Mouse (Mus musculus): ENCODE measurements around the gene Nanos3. TPM values are rescaled to one million over a fixed set of nuclear protein-coding genes. Genes with fewer than 3 reads are reported as not detected.

The Nanos3 gene
- total RNA-seq, 2 experiments from 2014 or later: 2.0 to 3.0 TPM

- 0 out of 2 replicates have a peak overlapping the region, but pooled peaks have one; percentile 5 for H3K4me3 ChIP-seq
- H3K27ac ChIP-seq: peak overlapping the region; percentile 72; the same call in 1 of the 2 replicates
- DNase-seq (ENCODE audit: extremely low spot score in 1 of 2, low spot score in 2 of 2): peak; percentile 73 to 83
- peak; percentile 95 for TF ChIP-seq CTCF (IDR thresholded peaks at IDR 0.05)
- intact Hi-C loops (cut with DNase I): loop anchor here (1.0 to 5.0 kb wide), 2 partner anchors 24 to 173 kb away; no protein-coding TSS in a partner anchor
These were observed 25.3 kb upstream of the Nanos3 start for GRCm38 (mm10) chr8:84210167-84210791.

- peak overlapping the region; percentile 75; the same call in 1 of the 2 replicates for H3K27ac ChIP-seq
- intact Hi-C loops (cut with DNase I): no loop called here
These were observed 23.7 kb upstream of the Nanos3 start for GRCm38 (mm10) chr8:84208381-84209380.

DNA sequence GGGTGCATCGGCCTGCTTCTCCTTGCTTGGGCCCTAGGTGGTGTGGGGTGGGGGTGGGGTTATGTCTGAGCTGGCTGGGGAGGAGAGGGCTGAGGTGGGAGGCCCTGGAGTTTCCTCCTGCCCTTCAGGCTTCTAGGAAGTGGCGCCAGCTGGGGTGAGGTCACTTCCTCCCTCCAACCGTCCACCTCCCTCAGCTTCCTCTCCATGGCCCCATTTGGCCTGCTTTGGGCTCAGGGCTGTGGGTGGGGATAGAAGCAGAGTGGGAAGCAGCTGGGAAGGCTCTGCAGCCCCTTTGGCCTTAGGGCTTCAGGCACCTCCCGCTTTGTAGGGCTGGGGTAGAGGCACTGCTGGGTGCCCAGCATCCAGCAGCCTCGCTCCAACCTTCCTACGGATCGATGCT is 22.8 kb upstream of the Nanos3 start:
- H3K4me3 ChIP-seq: no peak overlapping the region
- DNase-seq (ENCODE audit: extremely low spot score in 1 of 2, low spot score in 2 of 2): no peak
- intact Hi-C loops (cut with DNase I): no loop called here
- peak overlapping the region; percentile 75 for H3K27ac ChIP-seq
- no peak for TF ChIP-seq CTCF (IDR thresholded peaks at IDR 0.05)

More at GRCm38 (mm10) chr8:84208381-84209380, 23.7 kb upstream of the Nanos3 start:
- no peak overlapping the region for H3K4me3 ChIP-seq
- DNase-seq (ENCODE audit: extremely low spot score in 1 of 2, low spot score in 2 of 2): no peak
- no peak for TF ChIP-seq CTCF (IDR thresholded peaks at IDR 0.05)

DNA sequence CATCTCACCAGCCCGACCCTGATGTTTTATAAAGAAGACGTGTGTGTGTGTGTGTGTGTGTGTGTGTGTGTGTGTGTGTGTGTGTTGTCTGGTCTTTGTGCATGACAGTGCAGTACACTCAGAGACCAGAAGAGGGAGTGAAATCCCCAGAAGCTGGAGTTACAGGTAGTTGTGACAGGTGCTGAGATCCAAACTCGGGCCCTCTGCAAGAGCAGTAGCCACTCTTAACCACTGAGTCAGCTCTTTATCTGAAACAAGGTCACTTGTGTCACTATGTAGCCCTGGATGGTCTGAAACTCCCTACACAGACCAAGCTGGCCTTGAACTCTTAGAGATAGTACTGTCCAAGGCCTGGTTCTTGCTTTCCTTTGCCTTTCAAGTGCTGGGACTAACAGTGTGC is 21.6 kb upstream of the Nanos3 start:
- Histone ChIP-seq H3K27ac (no peak overlapping the region), H3K4me3 (no peak overlapping the region)
- intact Hi-C loops (cut with DNase I): no loop called here
- DNase-seq (ENCODE audit: extremely low spot score in 1 of 2, low spot score in 2 of 2): no peak
- no peak; the same call in none of the 2 replicates for TF ChIP-seq CTCF (IDR thresholded peaks at IDR 0.05)

DNA sequence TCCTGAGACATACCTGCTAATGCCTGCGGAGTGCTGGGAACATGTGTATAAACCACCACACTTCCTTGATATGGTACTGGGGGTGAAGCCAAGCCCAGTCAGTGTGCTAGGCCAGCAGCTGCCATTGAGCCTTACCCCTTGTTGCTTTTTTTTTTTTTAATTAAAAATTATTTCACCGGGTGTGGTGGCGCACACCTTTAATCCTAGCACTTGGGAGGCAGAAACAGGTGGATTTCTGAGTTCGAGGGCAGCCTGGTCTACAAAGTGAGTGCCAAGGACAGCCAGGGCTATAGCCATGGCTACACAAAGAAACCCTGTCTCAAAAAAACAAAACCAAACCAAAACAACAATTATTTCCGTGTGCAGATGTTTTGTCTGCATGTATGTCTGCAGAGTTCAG is 20.1 kb upstream of the Nanos3 start:
- intact Hi-C loops (cut with DNase I): no loop called here
- TF ChIP-seq CTCF (IDR thresholded peaks at IDR 0.05): no peak
- no peak overlapping the region for H3K4me3 ChIP-seq

GRCm38 (mm10) chr8:84203975-84204772 is 19.2 kb upstream of the Nanos3 start:
- intact Hi-C loops (cut with DNase I): no loop called here
- DNase-seq (ENCODE audit: extremely low spot score in 1 of 2, low spot score in 2 of 2): no peak
- Histone ChIP-seq H3K27ac (peak overlapping the region; percentile 99), H3K4me3 (peak overlapping the region; percentile 54)
- TF ChIP-seq CTCF (IDR thresholded peaks at IDR 0.05): peak; percentile 43

More for the DNA sequence above, 20.1 kb upstream of the Nanos3 start:
- no peak for DNase-seq (ENCODE audit: extremely low spot score in 1 of 2, low spot score in 2 of 2)
- no peak overlapping the region; the same call in 1 of the 2 replicates for H3K27ac ChIP-seq

DNA sequence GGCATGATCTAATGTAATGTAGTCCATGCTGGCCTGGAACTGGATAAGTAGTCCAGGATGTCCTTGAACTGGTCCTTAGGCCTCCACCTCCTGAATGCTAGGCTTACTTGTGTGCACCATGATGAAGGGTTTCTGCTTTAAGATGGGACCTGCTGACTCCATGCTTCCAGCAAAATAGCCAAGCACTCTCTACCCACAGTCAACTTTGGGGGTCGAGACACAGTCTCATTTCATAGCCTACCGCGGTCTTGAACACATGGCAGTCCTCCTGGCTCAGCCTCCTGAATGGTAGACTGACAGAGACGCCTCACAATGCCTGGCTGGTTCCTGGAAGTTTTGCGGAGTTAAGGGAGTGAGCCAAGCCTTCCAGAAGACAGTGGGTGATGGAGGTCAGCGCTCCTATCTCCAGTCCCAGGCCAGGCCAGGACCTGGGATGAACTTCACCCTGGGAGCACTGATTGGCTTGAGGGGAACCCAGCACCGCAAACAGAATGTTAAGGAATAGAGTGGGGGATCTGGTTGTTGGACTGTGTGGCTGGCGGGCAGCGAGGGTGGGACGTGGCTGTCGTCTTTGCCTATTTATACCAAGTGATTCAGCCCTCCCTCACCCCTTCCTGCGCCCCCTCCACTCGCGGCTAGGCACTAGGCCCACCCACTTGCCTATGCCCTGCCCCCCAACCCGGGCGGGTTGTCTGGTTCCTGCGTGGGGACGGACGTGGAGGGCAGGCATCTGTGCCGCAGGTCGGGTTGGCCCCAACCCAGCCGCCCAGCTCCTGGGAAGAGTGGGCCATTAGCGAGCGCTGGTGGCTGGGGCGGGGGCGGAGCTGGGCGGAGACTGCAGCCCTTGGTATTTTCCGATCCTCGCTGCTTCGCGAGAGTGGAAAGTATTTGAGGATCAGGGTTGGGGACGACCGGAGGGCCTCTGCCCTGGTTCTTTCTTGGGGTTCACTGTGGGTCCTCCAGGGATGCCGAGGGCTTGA is 18.2 kb upstream of the Nanos3 start:
- Histone ChIP-seq H3K27ac (peak overlapping the region; percentile 99), H3K4me3 (peak overlapping the region; percentile 54)
- intact Hi-C loops (cut with DNase I): no loop called here
- peak; percentile 77 to 85 for DNase-seq (ENCODE audit: extremely low spot score in 1 of 2, low spot score in 2 of 2)
- no peak for TF ChIP-seq CTCF (IDR thresholded peaks at IDR 0.05)

- H3K27ac ChIP-seq: peak overlapping the region; percentile 99
- no peak for TF ChIP-seq CTCF (IDR thresholded peaks at IDR 0.05)
- no peak for DNase-seq (ENCODE audit: extremely low spot score in 1 of 2, low spot score in 2 of 2)
- intact Hi-C loops (cut with DNase I): no loop called here
- H3K4me3 ChIP-seq: peak overlapping the region; percentile 54
These were observed 17.4 kb upstream of the Nanos3 start for GRCm38 (mm10) chr8:84202466-84202865.

GRCm38 (mm10) chr8:84201545-84202245 is 16.7 kb upstream of the Nanos3 start:
- Histone ChIP-seq H3K4me3 (peak overlapping the region; percentile 54), H3K27ac (peak overlapping the region; percentile 99)
- no peak for DNase-seq (ENCODE audit: extremely low spot score in 1 of 2, low spot score in 2 of 2)
- intact Hi-C loops (cut with DNase I): no loop called here
- TF ChIP-seq CTCF (IDR thresholded peaks at IDR 0.05): no peak

Data from left cerebral cortex, adult 2 months (tissue).